Mouse (Mus musculus) Muller cell, postnatal 12 days (primary cell): ENCODE measurements around the gene Fam160a1.

Experiments
- DNase-seq: peaks from one replicate; pipeline ENCODE4 v3.0.0-alpha.2; 2015; ENCODE audit errors: inconsistent ontology term

Fam160a1 gene

GRCm38 (mm10) chr3:85827815-85828214 lies 10.7 kb upstream of the Fam160a1 start:
- DNase-seq: peak; percentile 41

- DNase-seq: peak; percentile 54
Observed at GRCm38 (mm10) chr3:85827283-85827682, 10.2 kb upstream of the Fam160a1 start.

- DNase-seq: no peak
Observed at GRCm38 (mm10) chr3:85820839-85821548, 3.9 kb upstream of the Fam160a1 start.

GRCm38 (mm10) chr3:85819319-85819718 lies 2.2 kb upstream of the Fam160a1 start:
- no peak for DNase-seq

- peak; percentile 76 for DNase-seq
Observed at GRCm38 (mm10) chr3:85814241-85814640, 2.9 kb downstream of the Fam160a1 start.

- peak; percentile 79 for DNase-seq
Observed at GRCm38 (mm10) chr3:85813101-85814014, 3.7 kb downstream of the Fam160a1 start.

- DNase-seq: no peak
Observed at GRCm38 (mm10) chr3:85812010-85812409, 5.1 kb downstream of the Fam160a1 start.

- DNase-seq: no peak
Observed at GRCm38 (mm10) chr3:85793166-85793565, 23.9 kb downstream of the Fam160a1 start.

GRCm38 (mm10) chr3:85789748-85790147 lies 27.3 kb downstream of the Fam160a1 start:
- DNase-seq: no peak

- DNase-seq: no peak
Observed at GRCm38 (mm10) chr3:85786501-85786900, 30.6 kb downstream of the Fam160a1 start.

- no peak for DNase-seq
Observed at GRCm38 (mm10) chr3:85780906-85781305, 36.2 kb downstream of the Fam160a1 start.

GRCm38 (mm10) chr3:85780332-85780731 lies 36.8 kb downstream of the Fam160a1 start:
- DNase-seq: no peak

- no peak for DNase-seq
Observed at GRCm38 (mm10) chr3:85777841-85778240, 39.2 kb downstream of the Fam160a1 start.

GRCm38 (mm10) chr3:85777356-85777755 lies 39.7 kb downstream of the Fam160a1 start:
- no peak for DNase-seq

GRCm38 (mm10) chr3:85776707-85777106 lies 40.4 kb downstream of the Fam160a1 start:
- peak; percentile 33 for DNase-seq

- DNase-seq: no peak
Observed at GRCm38 (mm10) chr3:85776126-85776525, 41.0 kb downstream of the Fam160a1 start.

GRCm38 (mm10) chr3:85773886-85774285 lies 43.2 kb downstream of the Fam160a1 start:
- peak; percentile 71 for DNase-seq

- peak; percentile 38 for DNase-seq
Observed at GRCm38 (mm10) chr3:85773425-85773824, 43.7 kb downstream of the Fam160a1 start.

- no peak for DNase-seq
Observed at GRCm38 (mm10) chr3:85764937-85765337, 52.2 kb downstream of the Fam160a1 start.

- DNase-seq: peak; percentile 82
Observed at GRCm38 (mm10) chr3:85764008-85764834, 52.9 kb downstream of the Fam160a1 start.

GRCm38 (mm10) chr3:85757944-85758343 lies 59.1 kb downstream of the Fam160a1 start:
- DNase-seq: no peak

GRCm38 (mm10) chr3:85757435-85757834 lies 59.7 kb downstream of the Fam160a1 start:
- no peak for DNase-seq
